Mouse (Mus musculus) neural tube, embryonic 10.5 days (tissue): Measurements from ENCODE around the gene Phlpp1.

Experiments used
- DNase-seq: peaks from one replicate; pipeline ENCODE4 v3.0.0-alpha.2; 2017; ENCODE audit warnings: low spot score; ENCODE audit errors: extremely low spot score

The Phlpp1 gene

DNA sequence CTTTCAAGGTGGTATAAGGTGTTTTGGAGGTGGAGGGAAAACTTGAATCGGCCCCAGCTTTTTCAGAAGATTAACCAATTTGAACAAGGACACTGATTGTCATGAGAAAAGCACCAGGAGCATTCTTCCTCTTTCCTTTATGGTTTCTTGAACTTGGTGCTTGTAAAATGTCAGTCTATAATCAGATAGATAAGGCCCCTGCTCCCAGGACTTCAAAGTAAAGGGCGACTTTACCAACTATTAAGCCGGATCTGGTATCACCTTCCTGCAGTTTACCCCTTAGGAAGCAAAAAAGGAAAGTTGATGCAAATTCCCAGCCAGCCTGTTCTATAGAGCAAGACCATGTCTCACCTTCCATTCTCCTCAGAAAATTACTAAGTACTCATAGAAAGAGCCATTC lies 21.9 kb downstream of the Phlpp1 start:
- no peak for DNase-seq

DNA sequence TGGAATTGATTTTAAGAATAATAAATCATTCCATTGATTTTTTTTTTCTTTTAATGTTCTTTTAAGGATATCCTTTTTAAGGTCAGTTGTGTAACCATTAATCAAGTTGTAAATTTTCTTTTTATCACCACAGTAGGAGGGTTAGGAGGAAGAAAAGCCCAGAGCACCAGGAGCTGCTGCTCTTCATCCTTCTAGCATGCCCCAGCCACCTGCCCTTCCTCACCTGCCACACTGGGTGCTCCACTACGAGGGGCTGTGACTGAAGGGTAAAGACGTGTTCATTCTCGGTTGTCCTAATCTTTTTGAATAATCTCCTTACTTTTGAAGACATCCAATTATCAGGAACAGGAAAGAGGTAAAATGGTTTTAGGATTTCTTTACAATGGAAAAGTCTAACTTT lies 22.7 kb downstream of the Phlpp1 start:
- no peak for DNase-seq

DNA sequence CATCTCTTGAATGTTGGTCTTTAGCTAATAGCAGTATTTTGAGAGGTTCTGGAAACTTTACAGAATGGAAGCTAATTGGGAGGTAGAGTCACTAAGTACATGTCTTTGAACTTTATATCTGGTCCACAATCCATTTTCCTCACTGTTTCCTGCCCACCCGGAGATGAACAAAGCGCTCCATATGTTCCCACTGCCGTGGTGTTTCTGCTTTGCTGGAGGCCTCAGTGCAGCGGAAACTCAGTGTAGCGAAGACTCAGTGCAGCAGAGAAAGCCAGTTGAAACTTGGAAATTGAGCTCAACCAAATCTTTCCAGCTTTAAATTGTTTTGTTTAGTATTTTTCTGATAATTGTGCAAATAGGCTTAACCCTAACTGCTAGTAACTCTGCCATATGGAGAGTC lies 26.4 kb downstream of the Phlpp1 start:
- no peak for DNase-seq

DNA sequence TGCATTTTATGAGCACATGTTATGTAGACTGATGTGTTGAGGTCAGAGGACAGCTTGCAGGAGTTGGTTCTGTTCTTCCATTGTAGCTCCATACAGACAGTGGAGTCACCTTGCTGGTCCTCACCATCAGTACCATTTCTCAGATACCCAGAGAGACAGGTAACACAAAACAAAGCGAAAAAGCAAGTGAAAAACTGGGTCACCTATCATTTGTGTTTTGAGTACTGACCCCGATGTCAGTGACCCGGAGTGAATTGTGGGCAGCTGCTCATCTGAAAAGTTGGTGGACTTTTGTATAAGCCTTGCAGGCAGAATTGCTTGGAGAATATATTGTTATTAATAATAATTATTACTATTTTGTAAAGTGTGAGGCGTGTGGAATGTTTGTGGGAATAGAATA lies 27.6 kb downstream of the Phlpp1 start:
- DNase-seq = no peak

DNA sequence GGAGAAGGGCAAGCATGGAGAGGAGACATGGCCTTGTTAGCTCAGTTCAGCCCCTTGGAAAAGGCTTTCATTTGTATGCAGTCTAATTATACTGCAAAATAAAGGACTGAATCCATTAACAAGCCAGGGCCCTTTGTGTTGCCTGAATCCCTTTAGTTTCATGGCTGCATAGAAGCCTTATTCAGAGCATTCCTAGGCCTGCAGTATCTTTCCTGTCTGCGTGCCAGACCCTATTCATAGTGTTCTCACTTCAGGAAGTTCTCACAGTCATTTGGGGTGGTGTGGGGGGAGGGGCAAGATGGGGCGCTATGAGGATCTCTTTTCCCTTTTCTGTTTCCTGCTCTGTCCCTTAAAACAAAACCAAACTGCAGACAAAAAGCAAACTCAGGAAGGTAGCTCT lies 28.1 kb downstream of the Phlpp1 start:
- peak; percentile 39 for DNase-seq

DNA sequence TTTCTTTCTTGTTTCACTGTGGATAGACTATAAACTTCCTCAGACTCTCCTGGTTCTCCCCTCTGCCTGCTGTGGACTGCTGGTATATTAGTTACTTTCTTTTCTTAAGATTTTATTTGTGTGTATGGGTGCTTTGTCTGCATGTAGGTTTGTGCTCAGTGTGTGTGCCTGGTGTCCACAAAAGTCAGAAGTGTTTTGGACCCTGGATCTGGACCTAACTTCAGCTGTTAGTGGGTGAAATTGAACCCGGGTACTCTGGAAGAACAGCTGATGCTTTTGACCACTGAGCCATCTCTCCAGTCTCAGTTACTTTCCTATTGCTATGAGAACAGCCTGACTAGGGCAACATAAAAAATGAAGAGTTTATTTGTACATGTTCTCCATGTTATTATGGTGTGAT lies 29.5 kb downstream of the Phlpp1 start:
- no peak for DNase-seq

DNA sequence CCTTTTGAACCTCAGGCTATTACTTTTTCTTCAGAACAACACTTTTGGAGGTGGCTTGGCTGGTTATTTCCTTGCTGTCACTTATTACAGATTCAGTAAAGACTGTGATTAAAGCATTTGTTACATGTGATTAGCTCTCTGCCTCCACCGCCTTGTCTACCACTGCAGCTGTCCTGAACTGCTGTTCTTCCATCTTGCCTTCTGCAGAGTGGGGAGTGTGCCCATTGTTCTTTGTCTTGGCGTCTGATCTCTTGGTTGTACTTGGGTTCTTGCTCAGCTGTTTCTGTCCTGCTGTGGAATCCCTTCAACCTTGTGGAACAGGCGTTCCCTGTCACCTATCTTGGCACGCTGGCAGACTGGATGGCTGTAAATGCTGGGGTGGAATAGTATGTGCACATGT lies 30.4 kb downstream of the Phlpp1 start:
- no peak for DNase-seq

DNA sequence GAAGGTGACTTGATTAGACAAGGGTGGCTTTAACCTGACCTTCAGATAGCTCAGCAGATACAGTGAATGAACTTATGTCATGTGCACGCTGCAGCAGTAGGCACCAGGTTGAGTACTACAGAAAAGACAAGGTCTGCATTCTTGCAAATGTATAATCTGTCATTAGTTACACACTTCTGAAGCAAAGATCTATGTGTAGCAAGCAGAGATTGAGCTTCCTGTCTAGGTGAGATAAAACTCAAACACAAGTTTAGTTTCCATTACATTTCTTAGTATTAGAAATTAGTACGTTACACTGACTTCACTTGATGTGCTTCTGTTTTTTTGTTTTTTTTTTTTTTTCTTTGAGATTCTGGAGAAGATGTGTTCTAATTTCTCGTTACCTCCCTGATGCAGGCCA lies 32.4 kb downstream of the Phlpp1 start:
- DNase-seq = no peak

DNA sequence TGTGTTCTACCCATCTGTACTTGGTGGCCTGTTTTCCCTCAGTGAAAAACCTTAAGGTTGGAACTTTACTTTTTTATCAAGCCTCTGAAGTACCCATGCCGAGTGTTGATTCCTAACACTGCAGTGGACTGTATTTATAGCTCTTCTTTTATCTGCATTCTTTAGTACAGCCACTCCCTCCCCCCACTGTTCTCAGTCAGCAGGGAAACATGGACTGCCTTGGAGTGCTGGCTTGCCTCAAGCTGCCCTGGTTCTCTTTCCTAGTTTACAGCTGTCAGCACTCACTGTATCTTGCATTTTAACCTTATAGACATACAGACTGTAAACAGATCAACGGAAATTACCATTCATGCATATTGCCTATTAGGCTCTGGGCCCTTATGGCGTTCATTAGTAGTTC lies 32.8 kb downstream of the Phlpp1 start:
- no peak for DNase-seq

DNA sequence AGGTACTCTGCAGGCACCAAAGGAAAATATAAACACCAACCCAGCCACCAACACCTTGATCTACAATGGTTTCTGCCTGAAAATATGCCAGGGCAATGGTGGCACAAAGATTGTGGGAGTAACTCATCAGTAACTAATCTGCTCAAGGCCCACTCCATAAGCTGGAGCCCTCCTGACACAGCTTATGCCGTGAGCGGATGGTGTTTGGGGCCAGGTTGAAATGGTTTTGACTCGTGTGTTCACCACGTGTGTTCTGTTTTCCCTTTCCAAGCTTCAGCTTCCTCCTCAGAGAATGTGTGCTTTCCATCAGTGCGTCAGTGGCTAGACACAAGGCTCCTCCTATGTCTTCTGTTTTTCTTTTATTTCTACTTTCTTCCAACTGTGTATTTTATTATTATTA lies 37.0 kb downstream of the Phlpp1 start:
- no peak for DNase-seq

DNA sequence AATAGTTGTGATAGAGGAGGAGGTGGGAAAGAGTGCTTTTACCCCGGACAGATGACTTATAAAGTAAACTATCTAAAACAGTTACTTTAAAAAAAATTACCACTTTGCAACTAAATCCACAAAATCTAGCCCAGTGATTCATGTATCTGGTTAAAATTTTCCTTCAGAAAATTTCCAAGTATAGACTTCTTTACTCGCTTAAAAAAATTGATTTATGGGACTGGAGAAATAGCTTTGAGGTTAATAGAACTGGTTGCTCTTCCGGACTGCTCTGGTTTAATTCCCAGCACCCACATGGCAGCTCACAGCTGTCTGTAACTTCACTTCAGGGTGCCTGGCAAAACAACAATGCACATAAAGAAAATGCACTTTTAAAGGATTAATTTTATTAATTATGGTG lies 38.9 kb downstream of the Phlpp1 start:
- DNase-seq = no peak

DNA sequence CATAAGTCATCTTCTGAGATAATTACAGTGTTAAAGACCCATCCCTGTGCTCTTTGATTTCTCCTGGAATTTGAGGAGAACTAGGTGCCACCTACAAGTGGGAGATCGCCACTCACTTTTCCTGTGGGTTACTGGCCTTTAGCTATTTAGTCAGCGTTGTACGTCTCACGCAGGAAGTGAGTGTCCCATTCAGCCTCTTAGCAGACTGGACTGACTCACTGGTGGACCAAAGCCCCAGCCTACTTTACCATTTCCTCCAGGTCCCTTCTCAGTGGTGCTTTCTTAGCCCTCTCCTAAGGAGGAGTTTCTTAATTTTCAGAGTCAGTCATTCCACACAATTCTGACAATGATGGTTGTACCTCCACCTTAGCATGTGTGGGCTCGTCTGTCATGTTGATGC lies 39.6 kb downstream of the Phlpp1 start:
- DNase-seq = no peak

DNA sequence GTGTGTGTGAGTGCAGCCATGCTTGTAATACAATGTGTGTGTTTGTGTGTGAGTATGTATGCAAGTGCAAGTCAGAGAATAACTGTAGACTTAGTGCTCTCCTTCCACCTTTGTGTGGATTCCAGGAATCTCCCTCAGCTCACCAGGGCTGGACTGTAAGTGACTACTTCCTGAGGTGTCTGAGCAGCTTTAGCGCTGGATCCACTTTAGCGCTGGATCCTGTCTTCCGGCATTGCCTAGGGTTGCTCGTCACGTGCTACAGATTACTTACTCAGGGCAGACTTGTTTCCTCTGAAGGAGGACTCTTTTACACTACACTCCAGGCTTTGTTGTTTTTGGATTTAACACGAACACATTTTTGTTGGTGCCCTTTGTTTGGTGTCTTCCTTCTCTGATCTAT lies 48.9 kb downstream of the Phlpp1 start:
- DNase-seq = no peak

DNA sequence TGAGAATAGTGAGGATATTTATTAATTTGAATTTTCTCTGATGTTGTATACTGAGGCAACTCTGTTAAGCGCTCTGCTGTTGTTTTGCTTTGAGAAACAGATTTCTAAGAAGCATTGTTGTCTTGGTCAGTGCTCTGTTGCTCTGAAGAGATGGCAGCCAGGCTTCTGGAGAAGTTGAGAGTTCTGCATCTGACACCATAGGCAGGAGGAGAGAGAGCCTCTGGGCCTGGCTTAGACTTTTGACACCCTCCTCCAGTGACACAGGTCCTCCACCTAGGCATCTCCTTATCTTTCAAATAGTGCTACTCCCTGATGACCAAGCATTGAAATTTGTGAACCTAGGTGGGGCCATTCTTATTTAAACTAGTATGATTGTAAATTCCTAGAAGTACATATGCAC lies 49.8 kb downstream of the Phlpp1 start:
- no peak for DNase-seq

DNA sequence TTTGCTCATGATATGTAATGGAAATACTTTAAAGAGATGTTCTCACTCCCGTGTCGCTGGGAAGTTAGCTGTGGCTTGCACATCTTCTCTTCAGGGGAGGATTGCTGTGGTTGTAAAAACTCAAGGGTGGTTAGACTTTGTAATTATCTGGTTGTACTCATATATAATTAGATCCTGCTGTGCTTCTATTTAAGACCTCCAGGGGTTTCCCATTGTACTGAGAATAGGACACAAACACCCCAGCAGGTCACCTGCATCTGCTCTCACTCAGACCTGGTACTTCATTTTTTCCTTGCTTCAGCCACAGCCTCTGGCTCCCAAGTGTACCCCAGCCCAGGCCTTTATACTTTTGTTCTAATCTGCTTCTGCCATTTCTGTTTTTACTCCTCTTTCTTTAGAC lies 50.4 kb downstream of the Phlpp1 start:
- no peak for DNase-seq

DNA sequence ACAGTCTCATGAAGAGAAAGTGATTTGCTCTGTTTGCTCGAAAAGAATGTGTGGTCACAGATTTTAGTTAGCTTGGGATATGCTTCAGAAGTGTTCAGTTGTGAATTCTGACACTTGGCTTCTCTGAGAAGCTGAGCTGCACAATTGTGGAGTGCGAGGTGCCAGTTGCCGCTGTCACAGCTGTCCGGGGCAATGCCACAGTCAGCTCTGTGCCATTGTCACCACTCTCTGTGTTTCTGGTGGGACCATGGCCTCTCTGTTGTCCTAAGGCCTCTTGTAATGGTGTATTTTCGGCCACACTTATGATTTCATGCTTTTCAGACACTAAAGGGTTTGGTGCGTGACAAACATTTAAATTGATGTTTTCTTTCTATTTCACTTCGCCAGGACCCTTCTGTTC lies 55.1 kb downstream of the Phlpp1 start:
- no peak for DNase-seq

DNA sequence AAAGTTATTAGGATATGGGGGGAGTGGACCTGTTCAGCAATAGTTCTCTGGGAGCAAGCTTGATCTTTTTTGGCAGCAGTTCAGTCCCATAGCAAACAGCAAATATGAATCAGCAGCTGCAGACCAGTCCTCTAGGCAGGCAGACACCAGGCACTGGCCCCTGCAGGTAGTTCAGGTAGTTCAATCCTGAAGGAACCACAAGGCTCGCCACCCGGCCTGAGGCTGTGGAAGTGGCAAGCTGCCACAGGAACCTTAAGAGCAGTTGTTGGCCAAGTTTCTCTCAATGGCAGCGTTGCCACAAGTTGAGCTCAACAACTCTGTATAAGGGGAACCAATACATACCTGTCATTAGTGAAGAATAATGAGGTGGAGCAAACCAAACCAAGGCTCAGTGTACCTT lies 58.8 kb downstream of the Phlpp1 start:
- no peak for DNase-seq

DNA sequence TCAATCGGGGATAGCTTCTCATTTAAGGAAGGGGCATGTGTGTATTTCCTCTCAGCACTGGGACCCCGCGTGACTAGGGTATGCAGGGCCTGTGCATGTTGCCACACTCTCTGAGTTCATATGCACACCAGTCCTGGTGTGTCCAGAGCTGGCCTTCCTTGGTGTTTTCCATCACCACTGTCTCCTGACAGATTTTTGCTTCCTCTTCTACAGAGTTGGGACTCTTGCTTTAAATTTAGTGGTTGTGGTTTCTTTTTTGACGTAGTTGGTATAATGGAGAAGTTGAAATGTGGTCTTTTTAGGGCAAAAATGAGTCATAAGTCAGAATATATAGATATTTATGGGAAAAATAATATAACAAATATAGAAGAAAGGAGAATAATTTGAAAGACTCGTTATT lies 59.8 kb downstream of the Phlpp1 start:
- DNase-seq = no peak

DNA sequence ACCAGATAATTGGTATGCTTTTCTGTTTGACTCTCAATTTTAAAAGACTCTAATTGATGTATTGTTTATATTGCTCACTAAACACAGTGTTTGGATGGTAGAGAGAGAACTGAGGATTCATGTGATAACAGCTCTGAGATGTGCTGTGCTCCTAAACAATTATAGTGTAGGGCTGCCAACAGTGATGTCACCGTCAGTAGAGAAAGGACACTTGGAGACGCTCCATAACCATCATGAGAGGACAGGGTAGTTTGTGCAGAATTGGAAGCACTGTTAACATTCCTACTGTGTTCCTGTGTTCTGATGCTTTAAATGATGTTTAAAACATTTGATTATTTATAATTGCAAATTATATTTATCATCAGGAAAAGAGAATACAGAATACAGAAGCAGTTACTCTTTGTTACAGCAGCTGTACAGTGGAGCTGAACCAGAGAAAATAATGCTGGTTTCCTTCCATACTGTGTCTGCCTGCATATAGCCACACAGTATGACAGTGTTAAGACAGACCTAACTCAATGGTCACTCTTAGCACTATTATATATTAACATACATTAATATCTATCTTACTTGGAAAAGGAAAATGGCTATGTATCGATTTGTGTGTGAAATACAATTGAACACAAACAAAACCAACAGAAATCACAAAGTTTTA lies 60.4 kb downstream of the Phlpp1 start:
- no peak for DNase-seq

DNA sequence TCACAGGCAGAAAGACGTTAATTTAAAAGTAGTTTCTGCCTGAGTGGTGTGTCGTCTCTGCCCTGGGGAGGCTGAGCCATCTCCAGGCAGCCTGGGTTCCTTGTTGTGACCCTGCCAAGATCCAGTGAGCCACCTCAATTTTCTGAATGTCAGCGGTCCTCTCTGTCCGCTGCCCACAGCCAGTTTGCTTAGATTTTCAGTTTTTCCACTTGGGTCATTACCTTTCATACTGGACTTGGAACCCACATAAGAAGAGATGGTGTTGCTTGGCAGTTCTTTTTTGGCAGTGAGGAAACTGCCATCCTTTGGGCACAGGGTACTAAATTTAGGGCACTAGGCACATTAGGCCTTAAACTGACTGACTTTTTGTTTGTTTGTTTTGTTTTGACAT lies 60.9 kb downstream of the Phlpp1 start:
- no peak for DNase-seq

DNA sequence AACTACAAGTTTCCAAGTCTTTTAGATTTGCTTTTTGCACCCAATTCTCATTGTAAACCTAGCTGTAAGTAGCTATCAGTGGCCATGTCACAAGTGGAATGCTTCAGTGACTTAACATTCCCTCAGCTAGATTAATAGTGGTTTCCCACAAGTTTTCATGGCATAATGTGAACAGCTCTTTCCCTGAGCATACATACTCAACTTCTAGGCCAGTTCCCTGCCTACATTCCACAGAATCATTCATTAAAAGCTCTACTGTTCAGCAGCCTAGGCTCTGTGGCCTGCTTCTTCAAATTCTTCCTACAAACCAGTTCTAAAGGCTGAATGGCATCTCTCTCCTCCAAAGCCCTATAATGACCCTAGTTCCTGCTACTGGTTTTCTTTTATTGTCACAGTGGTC lies 65.4 kb downstream of the Phlpp1 start:
- no peak for DNase-seq

DNA sequence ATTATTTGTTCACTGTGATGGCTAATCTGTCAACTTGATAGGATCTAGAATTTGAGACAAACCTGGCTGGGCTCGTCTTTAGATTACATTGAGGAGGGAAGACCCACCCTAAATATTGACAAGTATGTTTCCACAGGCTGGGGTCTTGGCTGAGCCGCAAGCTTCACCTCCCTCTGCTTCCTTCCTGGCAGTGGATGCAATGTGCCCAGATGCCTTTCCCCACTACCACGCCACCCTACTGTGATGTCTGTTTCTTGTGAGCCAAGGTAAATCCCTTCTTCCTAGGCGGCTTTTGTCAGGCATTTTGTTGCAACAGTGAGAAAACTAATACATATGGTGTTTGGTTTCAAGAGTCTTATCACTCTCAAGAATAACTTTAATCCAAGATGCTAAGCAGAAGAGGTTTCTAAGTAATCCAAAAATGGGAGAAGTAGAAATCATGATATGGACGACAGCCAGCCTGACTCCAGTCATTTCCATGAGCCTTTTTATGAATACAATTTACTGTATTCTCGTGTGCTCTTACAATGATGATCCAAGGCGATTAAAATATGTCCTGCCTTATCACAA lies 68.6 kb downstream of the Phlpp1 start:
- no peak for DNase-seq

DNA sequence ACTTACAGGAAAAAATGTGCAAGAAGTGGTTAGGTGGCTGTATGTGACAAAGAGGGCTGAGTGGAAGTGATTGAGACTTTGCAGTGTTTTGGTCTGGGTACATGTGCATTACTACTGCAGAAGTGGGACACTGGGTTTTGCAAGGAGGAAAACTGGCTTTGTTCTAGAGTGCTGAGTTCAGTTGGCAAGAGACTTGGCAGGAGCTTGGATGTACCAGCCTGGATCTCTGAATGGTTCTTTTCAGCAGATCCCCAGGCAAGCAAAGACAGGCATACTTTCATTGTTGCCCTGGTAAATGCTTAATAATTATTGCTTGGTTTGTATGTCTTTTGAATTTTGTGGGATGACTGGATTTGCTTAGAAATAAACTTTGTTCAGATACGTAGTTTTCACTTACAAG lies 69.5 kb downstream of the Phlpp1 start:
- DNase-seq = no peak

DNA sequence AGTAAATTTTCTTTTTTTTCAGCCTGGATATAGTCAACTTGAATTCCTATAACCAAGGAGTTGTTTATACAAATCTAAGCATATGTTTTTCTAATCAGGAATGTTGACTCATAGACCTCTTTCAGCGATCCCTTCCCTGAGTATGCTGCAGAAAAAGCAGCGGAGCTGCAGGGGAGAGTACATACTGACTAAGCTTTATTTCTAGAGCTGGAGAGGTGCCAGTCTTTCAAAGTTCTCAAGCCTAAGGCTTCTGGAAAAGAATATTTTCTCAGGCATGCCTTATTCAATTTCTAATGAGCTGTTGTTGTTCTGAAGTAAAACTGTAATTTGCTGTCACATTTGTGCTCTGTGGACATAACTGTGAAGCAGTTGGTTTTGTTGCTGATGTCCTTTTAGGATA lies 70.6 kb downstream of the Phlpp1 start:
- no peak for DNase-seq
